Mouse (Mus musculus) embryonic fibroblast, embryonic 13.5 days (primary cell): ENCODE measurements around the gene Dlg5. TPM values are rescaled to one million over a fixed set of nuclear protein-coding genes. Genes with fewer than 3 reads are reported as not detected.

Experiments
- H3K27ac ChIP-seq: 2 replicates; pipeline ENCODE4 v1.5.1; 2012; ENCODE audit warnings: low read length, control low read depth, inconsistent platforms; ENCODE audit not compliant: insufficient read depth
- H3K4me1 ChIP-seq: 2 replicates; pipeline ENCODE4 v1.6.1; 2011; ENCODE audit warnings: low read length; ENCODE audit not compliant: control insufficient read depth, insufficient read depth
- H3K4me3 ChIP-seq: 2 replicates; pipeline ENCODE4 v1.5.1; 2011; ENCODE audit warnings: mild to moderate bottlenecking, control low read depth, low read length; ENCODE audit not compliant: insufficient read depth
- CTCF ChIP-seq: IDR thresholded peaks from 2 replicates; pipeline ENCODE4 v1.5.1; 2011; ENCODE audit warnings: mild to moderate bottlenecking, control low read depth, low read length, moderate library complexity, borderline replicate concordance; ENCODE audit not compliant: insufficient read depth
- POLR2A ChIP-seq: IDR thresholded peaks from 2 replicates; pipeline ENCODE4 v1.6.1; 2011; ENCODE audit warnings: low read depth, mild to moderate bottlenecking, control low read depth, low read length, moderate library complexity
- polyA plus RNA-seq: library from polyadenylated mRNA; stranded (reverse); fragments of >200 nt; gene quantifications from 2 replicates; pipeline ENCODE4 v1.2.4, GENCODE M21; 2011; ENCODE audit warnings: low read depth; ENCODE audit not compliant: missing spikeins, insufficient read length

Gene Dlg5
- polyA plus RNA-seq, 1 experiment, result 60.8 TPM

- H3K4me3 ChIP-seq, result no peak overlapping the region
- H3K4me1 ChIP-seq, result no peaks in the 10 kb centered on the region; the same call in 1 of the 2 replicates
- no peak for TF ChIP-seq CTCF
- TF ChIP-seq POLR2A, result no peak
- no peak overlapping the region for H3K27ac ChIP-seq
These were observed 6.1 kb downstream of the Dlg5 start for GRCm38 (mm10) chr14:24239651-24240050.

- no peak for TF ChIP-seq CTCF
- no peak for TF ChIP-seq POLR2A
- H3K27ac ChIP-seq, result no peak overlapping the region
- H3K4me1 ChIP-seq, result peaks cover 15% of the 10 kb centered on the region
- no peak overlapping the region for H3K4me3 ChIP-seq
These were observed 9.8 kb downstream of the Dlg5 start for GRCm38 (mm10) chr14:24235954-24236353.

GRCm38 (mm10) chr14:24234411-24234810 lies 11.3 kb downstream of the Dlg5 start:
- no peak overlapping the region for H3K4me3 ChIP-seq
- TF ChIP-seq CTCF (no peak), POLR2A (no peak)
- H3K4me1 ChIP-seq, result peaks cover 15% of the 10 kb centered on the region
- no peak overlapping the region for H3K27ac ChIP-seq

- Histone ChIP-seq H3K27ac (peak overlapping the region; percentile 39; the same call in 1 of the 2 replicates), H3K4me3 (no peak overlapping the region), H3K4me1 (peaks cover 19% of the 10 kb centered on the region)
- TF ChIP-seq CTCF, result no peak
- TF ChIP-seq POLR2A, result no peak
These were observed 12.8 kb downstream of the Dlg5 start for GRCm38 (mm10) chr14:24232641-24233633.

GRCm38 (mm10) chr14:24228549-24228948 lies 17.2 kb downstream of the Dlg5 start:
- Histone ChIP-seq H3K27ac (no peak overlapping the region), H3K4me1 (peaks cover 19% of the 10 kb centered on the region), H3K4me3 (no peak overlapping the region)
- TF ChIP-seq CTCF, result no peak
- TF ChIP-seq POLR2A, result no peak

- Histone ChIP-seq H3K27ac (no peak overlapping the region), H3K4me1 (peaks cover 17% of the 10 kb centered on the region), H3K4me3 (no peak overlapping the region)
- TF ChIP-seq POLR2A, result no peak
These were observed 18.7 kb downstream of the Dlg5 start for GRCm38 (mm10) chr14:24227015-24227414.

- peaks cover 11% of the 10 kb centered on the region for H3K4me1 ChIP-seq
- no peak overlapping the region for H3K27ac ChIP-seq
These were observed 19.4 kb downstream of the Dlg5 start for GRCm38 (mm10) chr14:24226344-24226743.

GRCm38 (mm10) chr14:24222759-24223158 lies 23.0 kb downstream of the Dlg5 start:
- no peak overlapping the region for H3K27ac ChIP-seq
- no peak overlapping the region for H3K4me3 ChIP-seq
- no peak for TF ChIP-seq CTCF
- no peak for TF ChIP-seq POLR2A
- H3K4me1 ChIP-seq, result peaks cover 7% of the 10 kb centered on the region

More at GRCm38 (mm10) chr14:24226344-24226743, 19.4 kb downstream of the Dlg5 start:
- TF ChIP-seq POLR2A, result no peak
- no peak for TF ChIP-seq CTCF
- no peak overlapping the region for H3K4me3 ChIP-seq

- TF ChIP-seq POLR2A (no peak), CTCF (no peak)
- H3K27ac ChIP-seq, result no peak overlapping the region
- H3K4me3 ChIP-seq, result no peak overlapping the region
- H3K4me1 ChIP-seq, result peaks cover 7% of the 10 kb centered on the region
These were observed 23.4 kb downstream of the Dlg5 start for GRCm38 (mm10) chr14:24222273-24222672.

GRCm38 (mm10) chr14:24217362-24217722 lies 28.4 kb downstream of the Dlg5 start:
- no peak for TF ChIP-seq CTCF
- TF ChIP-seq POLR2A, result no peak
- Histone ChIP-seq H3K4me1 (peaks cover 14% of the 10 kb centered on the region), H3K4me3 (no peak overlapping the region), H3K27ac (no peak overlapping the region)
